Mouse (Mus musculus) heart, embryonic 13.5 days (tissue): ENCODE results near the gene Dcaf8. TPM values are rescaled to one million over a fixed set of nuclear protein-coding genes. Genes with fewer than 3 reads are reported as not detected.
A peak's percentile ranks its signal among the peaks of the same experiment; 100 is the strongest.

Experiments
- ATAC-seq: fragments of 200-750 bp; cut with Nextera tagmentation; 2 replicates; pipeline ENCODE4 v1.8.0; 2017; ENCODE audit warnings: moderate TSS enrichment; ENCODE audit not compliant: insufficient number of reproducible peaks, low FRiP score, low TSS enrichment; ENCODE audit errors: extremely low read depth
- H3K27ac ChIP-seq: fragments of 300-500 bp; sonication (generic); replicated peaks from 2 replicates; pipeline ENCODE4 v1.5.1; 2015; ENCODE audit warnings: moderate library complexity, mild to moderate bottlenecking, inconsistent platforms
- H3K27me3 ChIP-seq: fragments of 300-500 bp; sonication (generic); replicated peaks from 2 replicates; pipeline ENCODE4 v1.6.1; 2015; ENCODE audit warnings: mild to moderate bottlenecking, inconsistent platforms
- H3K36me3 ChIP-seq: fragments of 300-500 bp; sonication (generic); 2 replicates; pipeline ENCODE4 v1.6.1; 2015; ENCODE audit warnings: mild to moderate bottlenecking, inconsistent platforms
- H3K4me1 ChIP-seq: fragments of 300-500 bp; sonication (generic); 2 replicates; pipeline ENCODE4 v1.6.1; 2015; ENCODE audit warnings: inconsistent platforms
- H3K4me2 ChIP-seq: fragments of 300-500 bp; sonication (generic); 2 replicates; pipeline ENCODE4 v1.6.1; 2015; ENCODE audit warnings: inconsistent platforms, mild to moderate bottlenecking, moderate library complexity
- H3K4me3 ChIP-seq: fragments of 300-500 bp; sonication (generic); 2 replicates; pipeline ENCODE4 v1.5.1; 2015; ENCODE audit warnings: moderate library complexity, mild to moderate bottlenecking, inconsistent platforms
- H3K9ac ChIP-seq: fragments of 300-500 bp; sonication (generic); 2 replicates; pipeline ENCODE4 v1.6.1; 2015; ENCODE audit warnings: inconsistent platforms, mild to moderate bottlenecking, moderate library complexity
- H3K9me3 ChIP-seq: fragments of 300-500 bp; sonication (generic); 2 replicates; pipeline ENCODE4 v1.6.1; 2016; ENCODE audit warnings: inconsistent platforms
- WGBS: fragments of 180-500 bp; shearing (Covaris S2); methylation state at CpG from one replicate; pipeline ENCODE4 v1.1.7; 2015; ENCODE audit warnings: mixed read lengths; 5-methylcytosine and 5-hydroxymethylcytosine counted together
- polyA plus RNA-seq: library from polyadenylated mRNA; unstranded; fragments of >200 nt; fragmentation: Nextera tagmentation; extraction: Ambion mirVana; gene quantifications from 2 replicates; pipeline ENCODE4 v1.2.1, GENCODE M21; 2015

Gene Dcaf8
- polyA plus RNA-seq: 106 and 108 TPM in 2 replicates

DNA sequence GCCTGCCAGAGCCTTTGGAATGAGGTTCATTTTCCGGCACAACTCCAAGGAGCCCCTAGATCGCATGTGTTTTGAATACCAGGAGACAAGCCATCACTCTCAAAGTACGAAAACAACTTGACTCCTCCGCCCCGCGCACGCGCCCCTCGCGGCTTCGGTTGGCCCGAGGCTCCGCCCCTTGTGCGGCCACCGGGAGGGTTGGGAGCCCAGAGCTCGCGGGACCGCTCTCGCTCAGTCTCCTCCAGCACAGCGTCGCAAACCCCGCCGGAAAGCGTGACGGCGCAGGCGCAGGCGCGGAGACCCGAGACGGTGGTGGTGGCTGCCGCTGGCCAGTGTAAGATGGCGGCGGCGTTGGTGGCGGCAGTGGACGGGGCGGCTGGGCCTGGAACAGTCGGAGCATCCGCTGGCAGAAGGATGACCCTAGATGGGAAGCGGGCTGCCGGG lies at the start of gene Dcaf8:
TSS of gene Dcaf8 (plus strand) at position 250 of the 444 bp plus-strand sequence.
- Histone ChIP-seq H3K36me3 (peaks cover 31% of the 10 kb centered on the region), H3K27ac (peak within 1 kb of the TSS; percentile 98), H3K4me3 (peak within 1 kb of the TSS; percentile 86), H3K9me3 (no peaks in the 10 kb centered on the region), H3K9ac (peak within 1 kb of the TSS; percentile 100), H3K4me1 (peaks cover 22% of the 10 kb centered on the region), H3K27me3 (no peaks in the 10 kb centered on the region), H3K4me2 (peak within 1 kb of the TSS; percentile 70)
- WGBS: under 1% methylated on average over 31 of the region's 42 CpGs
- peak; percentile 98 for ATAC-seq

DNA sequence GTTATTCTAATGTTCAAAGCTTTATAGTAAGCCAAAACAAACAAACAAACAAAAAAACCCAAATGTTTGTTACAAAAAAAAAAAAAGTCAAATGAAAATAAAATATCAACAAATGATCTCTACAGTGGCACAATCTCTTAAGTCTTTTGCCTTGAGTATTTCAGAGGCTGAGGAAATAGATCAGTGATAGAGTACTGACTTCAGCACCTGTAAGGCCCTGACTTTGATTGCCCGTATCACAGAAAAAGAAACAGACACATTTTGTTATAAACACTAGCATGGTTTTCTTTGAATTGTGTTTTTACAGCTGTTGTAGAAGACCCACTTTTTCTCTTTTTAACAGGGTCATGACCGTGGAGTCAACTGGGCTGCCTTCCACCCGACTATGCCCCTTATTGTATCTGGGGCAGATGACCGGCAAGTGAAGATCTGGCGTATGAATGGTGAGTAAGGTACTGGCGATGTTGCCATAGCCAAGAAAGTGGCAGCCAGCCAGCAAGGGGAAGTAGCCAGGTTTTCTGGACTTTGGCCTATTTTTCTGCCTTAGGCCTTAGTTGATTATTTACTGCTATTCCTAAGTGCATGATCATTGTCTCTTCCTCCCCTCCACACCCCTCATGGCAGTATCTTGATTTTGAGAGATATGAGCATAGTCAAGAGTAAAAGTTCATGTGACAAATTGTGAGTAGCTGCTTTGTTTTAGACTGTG lies 48.4 kb upstream of the Dcaf8 start:
- H3K27me3 ChIP-seq: no peaks in the 10 kb centered on the region
- WGBS: 81% methylated on average over 6 of the region's 6 CpGs
- no peak overlapping the region for H3K9ac ChIP-seq
- H3K4me3 ChIP-seq: no peak overlapping the region
- peaks cover 89% of the 10 kb centered on the region for H3K36me3 ChIP-seq
- H3K9me3 ChIP-seq: no peaks in the 10 kb centered on the region
- ATAC-seq: no peak
- H3K4me1 ChIP-seq: peaks cover 13% of the 10 kb centered on the region
- no peak overlapping the region for H3K27ac ChIP-seq
- no peak overlapping the region for H3K4me2 ChIP-seq

DNA sequence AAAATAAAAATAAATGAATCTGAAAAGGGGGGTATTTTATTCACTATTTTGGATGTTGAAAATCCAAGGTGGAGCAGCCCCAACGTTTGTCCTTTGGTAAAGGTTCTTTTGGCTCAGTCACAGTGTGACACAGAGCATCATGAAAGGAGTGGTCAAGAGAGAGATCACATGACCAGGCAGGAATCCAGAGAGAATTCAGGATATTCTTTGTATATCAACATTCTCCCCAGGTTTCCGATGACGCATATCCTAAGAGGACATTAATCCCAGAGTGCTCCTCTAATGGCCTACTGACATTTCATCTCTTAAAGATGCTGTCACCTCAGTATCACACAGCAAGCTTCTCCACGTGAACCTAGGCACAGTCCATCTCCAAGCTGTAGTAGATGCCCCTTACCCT lies 44.3 kb upstream of the Dcaf8 start:
- Histone ChIP-seq H3K9me3 (no peaks in the 10 kb centered on the region), H3K4me3 (no peak overlapping the region), H3K27me3 (no peaks in the 10 kb centered on the region), H3K9ac (no peak overlapping the region), H3K36me3 (peaks cover 95% of the 10 kb centered on the region), H3K4me1 (peaks cover 4% of the 10 kb centered on the region; the same call in 1 of the 2 replicates), H3K4me2 (no peak overlapping the region), H3K27ac (no peak overlapping the region)
- ATAC-seq: no peak
- WGBS: 77% methylated on average over 4 of the region's 4 CpGs

DNA sequence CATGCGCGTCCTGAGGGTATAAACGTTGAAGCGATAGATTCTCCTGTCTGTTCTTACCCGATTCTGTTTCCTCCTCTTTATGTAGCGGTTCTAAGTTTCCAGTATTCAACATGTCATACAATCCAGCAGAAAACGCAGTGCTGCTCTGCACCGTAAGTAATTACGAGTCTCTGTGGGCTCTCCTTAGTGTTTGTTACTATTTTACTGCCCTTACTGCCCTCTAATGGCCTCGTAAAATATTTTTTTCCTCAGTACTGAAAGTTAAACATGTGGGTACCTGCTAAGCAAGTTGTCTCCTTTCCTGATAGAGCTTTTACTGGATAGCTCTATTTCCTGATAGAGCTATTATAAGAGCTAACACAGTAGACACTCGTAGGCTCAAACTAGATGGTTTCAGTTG lies 42.8 kb upstream of the Dcaf8 start:
- WGBS: 81% methylated on average over 11 of the region's 11 CpGs
- Histone ChIP-seq H3K27me3 (no peaks in the 10 kb centered on the region), H3K4me3 (no peak overlapping the region), H3K9ac (no peak overlapping the region), H3K9me3 (no peaks in the 10 kb centered on the region), H3K4me2 (no peak overlapping the region), H3K36me3 (peaks cover 98% of the 10 kb centered on the region), H3K27ac (no peak overlapping the region), H3K4me1 (peaks cover 4% of the 10 kb centered on the region; the same call in 1 of the 2 replicates)
- no peak for ATAC-seq

DNA sequence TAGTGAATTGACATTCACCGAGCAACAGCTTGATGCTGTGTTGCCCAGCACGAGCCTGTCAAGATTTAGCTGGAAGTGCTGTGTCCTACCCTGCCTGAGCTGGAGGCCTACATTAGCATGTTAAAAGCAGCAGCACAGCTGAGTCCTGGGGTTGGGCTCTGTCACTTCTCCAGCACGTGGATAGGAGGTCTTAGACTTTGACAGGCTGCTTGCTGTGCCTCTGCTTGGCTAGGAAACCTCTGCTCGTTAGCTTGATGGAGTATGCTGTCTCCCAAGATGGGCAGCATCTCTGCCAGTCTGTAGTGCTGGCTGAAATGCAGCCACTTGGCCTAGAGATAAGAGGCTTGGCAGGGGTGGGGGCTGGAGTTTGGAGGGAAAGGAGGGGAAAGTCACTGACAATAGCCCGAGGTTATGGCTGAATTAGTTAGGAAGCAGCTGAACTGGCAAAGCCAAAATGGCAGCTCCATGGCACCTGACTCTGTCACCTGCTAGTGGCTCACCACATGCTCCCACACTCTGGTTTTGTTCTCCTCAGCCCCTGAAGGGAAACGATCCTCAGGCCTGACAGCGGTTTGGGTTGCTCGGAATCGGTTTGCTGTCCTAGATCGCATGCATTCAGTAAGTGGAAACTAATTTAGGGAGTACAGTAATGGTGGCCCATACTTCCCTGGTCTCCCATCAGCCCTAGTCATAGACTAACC lies 40.0 kb upstream of the Dcaf8 start:
- Histone ChIP-seq H3K9me3 (no peaks in the 10 kb centered on the region), H3K4me3 (no peak overlapping the region), H3K9ac (no peak overlapping the region), H3K27ac (no peak overlapping the region), H3K4me2 (no peak overlapping the region), H3K36me3 (peaks cover 99% of the 10 kb centered on the region), H3K27me3 (no peaks in the 10 kb centered on the region), H3K4me1 (peaks cover 4% of the 10 kb centered on the region; the same call in 1 of the 2 replicates)
- 65% methylated on average over 10 of the region's 10 CpGs for WGBS
- no peak for ATAC-seq

DNA sequence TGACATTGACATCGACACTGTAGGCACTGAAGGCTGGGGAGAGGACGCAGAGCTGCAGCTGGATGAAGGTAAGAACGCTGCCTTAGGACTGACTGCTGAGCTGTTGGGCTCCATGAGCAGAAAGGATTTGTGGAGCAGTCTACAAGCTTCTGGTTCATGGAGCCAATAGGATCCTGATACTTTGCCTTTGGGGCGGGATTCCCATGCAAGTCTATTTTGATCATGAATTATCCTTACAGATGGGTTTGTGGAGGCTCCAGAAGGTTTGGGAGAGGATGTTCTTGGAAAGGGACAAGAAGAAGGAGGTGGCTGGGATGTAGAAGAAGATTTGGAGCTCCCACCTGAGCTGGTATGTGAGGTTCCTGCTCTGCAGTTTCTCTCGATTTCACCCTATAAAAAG lies 30.9 kb upstream of the Dcaf8 start:
- H3K4me3 ChIP-seq: no peak overlapping the region
- H3K4me1 ChIP-seq: no peaks in the 10 kb centered on the region
- no peaks in the 10 kb centered on the region for H3K27me3 ChIP-seq
- H3K36me3 ChIP-seq: peaks cover 99% of the 10 kb centered on the region
- 90% methylated on average over 5 of the region's 5 CpGs for WGBS
- ATAC-seq: no peak
- H3K4me2 ChIP-seq: no peak overlapping the region
- no peaks in the 10 kb centered on the region for H3K9me3 ChIP-seq
- H3K27ac ChIP-seq: no peak overlapping the region
- H3K9ac ChIP-seq: no peak overlapping the region

DNA sequence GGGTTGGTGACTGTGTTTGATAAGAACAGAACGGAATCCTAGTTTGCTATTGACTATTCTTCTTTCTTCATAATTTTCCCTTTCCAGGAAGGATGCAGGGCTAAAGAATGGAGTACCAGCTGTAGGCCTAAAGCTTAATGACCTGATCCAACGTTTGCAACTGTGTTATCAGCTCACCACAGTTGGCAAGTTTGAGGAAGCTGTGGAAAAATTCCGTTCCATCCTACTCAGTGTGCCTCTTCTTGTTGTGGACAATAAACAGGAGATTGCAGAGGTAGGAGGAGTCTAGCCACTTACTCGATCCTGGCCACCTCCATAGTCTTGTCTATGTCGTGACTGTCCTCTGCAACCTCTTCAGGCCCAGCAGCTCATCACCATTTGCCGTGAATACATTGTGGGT lies 28.8 kb upstream of the Dcaf8 start:
- 65% methylated on average over 6 of the region's 6 CpGs for WGBS

DNA sequence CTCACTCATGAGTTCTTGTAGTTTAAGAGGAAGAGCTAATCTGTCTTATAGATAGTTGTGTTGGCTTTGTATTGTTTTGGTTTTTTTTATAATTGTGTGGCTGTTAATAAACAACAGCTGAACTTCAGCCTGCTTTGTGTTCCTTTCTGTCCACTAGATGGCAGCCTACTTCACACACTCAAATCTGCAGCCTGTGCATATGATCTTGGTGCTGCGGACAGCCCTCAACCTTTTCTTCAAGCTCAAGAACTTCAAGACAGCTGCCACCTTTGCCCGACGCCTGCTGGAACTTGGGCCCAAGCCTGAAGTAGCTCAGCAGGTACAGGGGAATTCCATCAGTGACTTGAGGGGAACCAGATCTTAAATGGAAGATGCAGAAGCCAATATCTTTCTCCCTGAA lies 28.2 kb upstream of the Dcaf8 start:
- H3K9ac ChIP-seq: no peak overlapping the region
- H3K9me3 ChIP-seq: no peaks in the 10 kb centered on the region
- WGBS: 52% methylated on average over 3 of the region's 3 CpGs
- no peak for ATAC-seq
- no peak overlapping the region for H3K4me2 ChIP-seq
- H3K27ac ChIP-seq: no peak overlapping the region
- peaks cover 92% of the 10 kb centered on the region for H3K36me3 ChIP-seq
- no peaks in the 10 kb centered on the region for H3K4me1 ChIP-seq
- no peak overlapping the region for H3K4me3 ChIP-seq
- H3K27me3 ChIP-seq: no peaks in the 10 kb centered on the region

More for the DNA sequence above, 28.8 kb upstream of the Dcaf8 start:
- Histone ChIP-seq H3K9me3 (no peaks in the 10 kb centered on the region), H3K4me3 (no peak overlapping the region), H3K27me3 (no peaks in the 10 kb centered on the region), H3K9ac (no peak overlapping the region), H3K4me1 (no peaks in the 10 kb centered on the region), H3K36me3 (peaks cover 98% of the 10 kb centered on the region), H3K27ac (no peak overlapping the region), H3K4me2 (no peak overlapping the region)
- no peak for ATAC-seq

DNA sequence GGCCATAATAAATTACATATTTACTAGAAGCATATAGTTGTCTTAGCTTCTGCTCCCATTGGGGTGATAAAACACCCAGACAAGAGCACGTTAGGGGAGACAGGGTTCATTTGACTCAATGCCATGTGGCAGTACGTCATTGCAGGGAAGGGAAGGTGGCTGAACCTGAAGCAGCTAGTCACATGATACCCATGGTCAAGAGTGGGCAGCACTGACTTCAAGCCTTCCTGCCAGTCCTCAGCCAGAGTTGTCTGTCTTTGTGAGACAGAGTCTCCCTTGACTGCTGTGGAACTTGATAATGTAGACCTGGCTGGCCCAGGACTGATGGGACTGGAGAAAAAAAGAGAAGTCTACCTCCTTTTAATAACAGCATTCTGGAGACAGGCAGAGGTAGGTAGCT lies 25.2 kb upstream of the Dcaf8 start:
- Histone ChIP-seq H3K4me3 (no peak overlapping the region), H3K9ac (no peak overlapping the region)
- no peak for ATAC-seq

DNA sequence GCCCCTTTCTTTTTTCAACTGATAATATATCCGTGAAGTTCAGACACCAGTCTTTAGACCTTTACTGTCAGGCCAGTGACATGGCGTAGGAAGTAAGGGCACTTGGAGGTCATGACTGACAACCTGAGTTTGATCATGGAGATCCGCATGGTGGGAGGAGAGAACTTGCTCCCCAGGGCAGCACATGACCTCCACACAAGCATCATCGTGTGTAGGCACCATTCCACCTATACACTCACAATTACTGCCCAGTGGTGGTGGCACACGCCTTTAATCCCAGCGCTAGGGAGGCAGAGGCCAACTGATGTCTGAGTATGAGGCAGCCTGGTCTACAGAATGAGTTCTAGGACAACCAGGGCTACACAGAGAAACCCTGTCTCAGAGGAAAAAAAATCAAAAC lies 23.3 kb upstream of the Dcaf8 start:
- Histone ChIP-seq H3K4me3 (no peak overlapping the region), H3K9me3 (no peaks in the 10 kb centered on the region), H3K27ac (no peak overlapping the region), H3K4me1 (peaks cover 14% of the 10 kb centered on the region), H3K36me3 (peaks cover 57% of the 10 kb centered on the region), H3K4me2 (no peak overlapping the region), H3K27me3 (no peaks in the 10 kb centered on the region), H3K9ac (no peak overlapping the region)
- 71% methylated on average over 6 of the region's 6 CpGs for WGBS
- no peak for ATAC-seq

More for the DNA sequence above, 25.2 kb upstream of the Dcaf8 start:
- Histone ChIP-seq H3K36me3 (peaks cover 63% of the 10 kb centered on the region), H3K4me1 (peaks cover 10% of the 10 kb centered on the region), H3K27ac (no peak overlapping the region), H3K4me2 (no peak overlapping the region), H3K27me3 (no peaks in the 10 kb centered on the region), H3K9me3 (no peaks in the 10 kb centered on the region)
- 80% methylated on average over 2 of the region's 2 CpGs for WGBS

DNA sequence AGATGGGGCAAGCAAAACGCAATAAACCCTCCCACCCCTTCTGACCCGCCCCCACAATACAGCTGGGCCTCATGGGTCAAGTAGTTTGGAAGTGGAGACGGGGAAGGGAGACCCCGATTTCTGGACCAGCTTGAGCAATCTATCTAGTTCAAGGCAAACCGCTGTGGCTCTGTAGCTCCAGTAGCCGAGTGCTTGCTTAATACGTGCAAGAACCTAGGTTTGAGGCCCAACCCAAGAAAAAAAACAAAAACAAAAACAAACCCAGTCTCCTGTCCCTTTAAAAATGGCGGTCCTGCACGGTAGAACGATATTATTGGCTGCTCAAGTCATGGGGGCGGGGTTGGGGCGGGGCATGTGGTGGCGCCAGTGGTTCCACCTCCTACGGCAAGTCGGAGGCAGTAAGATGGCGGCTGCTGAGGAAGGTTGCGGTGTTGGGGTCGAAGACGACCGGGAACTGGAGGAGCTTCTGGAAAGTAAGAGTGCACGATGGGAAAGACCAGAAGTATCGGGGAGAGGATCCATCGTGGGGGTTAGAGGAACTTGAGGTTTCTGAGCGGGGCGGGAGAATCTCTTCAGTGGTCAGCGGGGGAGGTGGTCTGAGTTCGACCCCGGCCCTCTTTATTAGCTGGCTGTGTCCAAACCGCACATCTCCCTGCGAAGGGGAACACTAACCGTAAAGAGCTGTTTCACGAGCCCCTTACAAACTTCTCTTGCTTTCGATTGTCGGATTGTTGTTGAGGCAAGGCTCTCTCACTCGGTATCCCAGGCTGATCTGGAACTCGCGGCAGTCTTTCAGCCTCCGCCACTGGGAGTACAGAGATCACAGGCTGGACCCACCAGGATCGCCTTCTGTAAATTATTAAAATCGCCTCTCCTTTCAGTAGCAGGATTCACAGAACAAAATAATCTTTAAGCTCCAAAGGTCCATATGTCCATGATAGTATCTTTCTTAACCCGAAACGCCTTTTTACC lies 21.2 kb upstream of the Dcaf8 start, which contains the start of gene Pex19:
TSS of gene Pex19 (plus strand) at position 380 of the 972 bp plus-strand sequence.
- Histone ChIP-seq H3K4me3 (peak within 1 kb of the TSS; percentile 90), H3K9me3 (no peaks in the 10 kb centered on the region), H3K4me1 (peaks cover 14% of the 10 kb centered on the region), H3K27me3 (no peaks in the 10 kb centered on the region), H3K9ac (peak within 1 kb of the TSS; percentile 96), H3K27ac (peak within 1 kb of the TSS; percentile 72), H3K36me3 (peaks cover 57% of the 10 kb centered on the region), H3K4me2 (peak within 1 kb of the TSS; percentile 87)
- ATAC-seq: peak; percentile 90
- under 1% methylated on average over 42 of the region's 42 CpGs for WGBS
